Mouse (Mus musculus) lung, postnatal 10 days (tissue): ENCODE measurements around the gene Cyp2d9.
"Not testable (repeated sequence)": the region's sequence is repeated elsewhere in the genome, so short reads cannot be mapped to it uniquely, and the experiment has no call there.

Experiments
- DNase-seq: peaks from one replicate; pipeline ENCODE4 v3.0.0; 2021

Gene Cyp2d9

DNA sequence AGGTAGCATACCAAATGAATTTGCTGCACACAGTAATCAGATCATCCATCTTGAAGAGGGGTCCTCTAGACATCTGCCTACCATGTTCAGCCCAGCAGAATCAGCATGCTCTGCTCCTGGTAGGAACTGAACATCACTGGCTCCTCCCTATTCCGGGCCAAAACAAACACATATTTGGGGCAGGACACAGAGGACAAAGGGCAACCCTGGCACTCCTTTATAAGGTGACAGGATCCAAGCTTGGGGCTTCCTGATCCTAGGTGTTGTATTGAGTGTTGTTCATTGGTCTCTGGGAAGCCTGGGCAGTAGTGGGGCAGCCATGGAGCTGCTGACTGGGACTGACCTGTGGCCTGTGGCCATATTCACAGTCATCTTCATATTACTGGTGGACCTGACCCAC, 18.9 kb downstream of the Cyp2d9 start:
- not testable (repeated sequence) for DNase-seq

DNA sequence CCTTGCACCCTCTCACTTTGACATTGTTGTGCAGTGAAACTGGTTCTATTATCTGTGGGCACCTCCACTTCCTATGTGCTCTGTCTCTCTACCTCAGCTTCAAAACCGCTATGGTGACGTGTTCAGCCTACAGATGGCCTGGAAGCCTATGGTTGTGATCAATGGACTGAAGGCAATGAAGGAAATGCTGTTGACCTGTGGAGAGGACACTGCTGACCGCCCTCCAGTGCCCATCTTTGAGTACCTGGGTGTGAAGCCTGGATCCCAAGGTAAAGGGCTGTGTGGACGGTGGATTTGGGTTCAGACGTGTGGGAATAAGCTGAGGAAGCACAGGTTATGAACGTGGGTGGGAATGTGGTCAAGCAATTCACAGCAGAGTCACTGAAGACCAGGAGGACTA, 20.3 kb downstream of the Cyp2d9 start:
- not testable (repeated sequence) for DNase-seq

DNA sequence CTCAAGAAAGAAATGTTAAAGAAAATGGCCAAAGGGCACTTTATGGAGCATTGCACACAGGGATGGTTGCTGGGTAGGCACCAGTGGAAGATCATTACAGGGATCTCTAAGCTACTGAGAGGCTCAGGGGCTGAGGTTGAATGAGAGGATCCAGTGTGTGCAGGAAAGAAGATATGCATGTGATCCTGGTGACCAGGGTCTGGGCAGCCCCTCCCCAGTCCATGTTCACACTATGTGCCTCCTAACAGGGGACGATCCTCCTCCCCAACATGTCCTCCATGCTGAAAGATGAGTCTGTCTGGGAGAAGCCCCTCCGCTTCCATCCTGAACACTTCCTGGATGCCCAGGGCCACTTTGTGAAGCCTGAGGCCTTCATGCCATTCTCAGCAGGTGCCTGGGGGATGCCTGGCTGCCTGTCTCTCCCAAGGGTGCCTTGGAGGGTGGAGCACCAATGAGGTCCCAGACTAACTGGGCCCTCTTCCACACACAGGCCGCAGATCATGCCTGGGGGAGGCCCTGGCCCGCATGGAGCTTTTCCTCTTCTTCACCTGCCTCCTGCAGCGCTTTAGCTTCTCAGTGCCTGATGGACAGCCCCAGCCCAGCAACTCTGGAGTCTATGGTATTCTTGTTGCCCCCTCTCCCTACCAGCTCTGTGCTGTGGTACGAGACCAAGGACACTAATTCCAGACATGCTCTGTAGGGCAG, 23.0 kb downstream of the Cyp2d9 start:
- not testable (repeated sequence) for DNase-seq

DNA sequence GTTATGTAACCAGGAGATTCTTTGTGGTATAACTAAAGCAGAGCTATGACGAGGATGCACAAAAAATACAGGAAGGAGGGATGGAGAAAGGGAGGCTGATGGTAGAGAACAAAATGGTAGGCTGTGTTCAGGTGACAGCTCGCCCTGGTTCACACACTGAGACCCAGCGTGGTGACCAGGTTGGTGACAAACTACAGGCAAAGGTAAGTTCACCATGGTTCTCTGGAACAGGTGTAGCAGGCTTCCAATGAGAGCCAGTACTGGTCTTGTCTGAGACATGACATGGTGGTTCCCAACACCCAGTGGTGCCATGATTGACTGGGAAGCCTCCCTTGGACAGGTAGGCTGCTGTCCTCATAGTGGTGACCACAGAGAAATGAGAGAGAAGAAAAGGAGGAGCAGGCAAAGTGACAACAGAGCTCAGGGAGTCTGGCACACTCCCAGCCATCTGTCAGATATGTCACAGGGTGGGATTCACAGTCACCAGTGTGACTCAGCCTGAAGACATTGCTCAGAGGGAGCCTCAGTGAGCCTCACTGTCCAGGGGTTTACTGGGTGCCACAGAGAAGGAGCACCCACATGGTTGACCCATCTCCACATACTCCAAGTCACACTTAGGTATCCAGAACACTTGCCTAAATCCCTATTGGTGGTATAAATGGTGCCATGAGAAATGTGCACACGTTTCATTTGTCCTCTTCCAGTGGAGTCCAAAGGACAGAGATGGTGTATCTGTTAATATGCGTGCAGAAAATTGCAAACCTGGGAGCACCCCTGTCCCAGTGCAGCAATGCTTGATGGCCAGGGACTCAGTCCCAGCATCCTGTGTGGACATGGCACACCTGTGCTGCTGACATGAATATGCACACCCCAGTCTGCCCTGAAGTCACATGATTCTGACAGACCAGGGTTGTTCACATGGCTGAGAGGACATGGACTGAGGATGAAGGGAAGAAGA, 24.1 kb downstream of the Cyp2d9 start:
- DNase-seq = no peak

DNA sequence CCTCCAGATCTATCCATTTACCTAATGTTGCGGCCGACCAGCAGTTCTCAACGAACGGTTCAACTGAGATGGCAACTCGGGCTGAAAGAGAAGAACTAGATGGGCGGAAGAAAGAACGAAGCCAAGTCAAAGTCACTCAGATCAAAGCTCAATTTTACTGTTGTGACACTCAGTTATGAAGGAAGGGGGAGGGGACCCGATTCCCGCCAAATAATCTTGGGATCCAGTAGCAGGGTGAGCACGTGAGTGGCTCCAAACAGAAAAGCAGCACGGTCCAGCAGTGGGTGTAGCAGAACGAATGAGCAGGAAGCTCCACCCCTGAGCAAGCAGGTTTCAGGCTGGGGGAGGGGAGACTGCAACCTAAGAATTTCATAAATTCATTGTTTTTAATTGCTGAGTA, 26.0 kb downstream of the Cyp2d9 start:
- DNase-seq = not testable (repeated sequence)

DNA sequence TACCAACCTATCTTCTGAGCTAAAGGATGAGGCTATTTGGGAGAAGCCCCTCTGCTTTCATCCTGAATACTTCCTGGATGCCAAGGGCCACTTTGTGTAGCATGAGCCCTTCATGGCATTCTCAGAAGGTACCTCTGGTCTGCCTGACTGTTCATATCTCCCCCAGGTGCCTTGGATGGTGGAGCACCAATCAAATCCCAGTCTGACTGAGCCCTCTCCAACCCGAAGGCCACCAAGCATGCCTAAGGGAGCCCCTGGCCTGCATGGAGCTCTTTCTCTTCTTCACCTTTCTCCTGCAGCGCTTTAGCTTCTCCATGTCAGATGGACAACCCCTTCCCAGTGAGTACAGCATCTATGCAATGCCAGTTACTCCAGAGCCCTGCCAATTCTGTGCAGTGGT, 31.5 kb downstream of the Cyp2d9 start:
- no peak for DNase-seq

DNA sequence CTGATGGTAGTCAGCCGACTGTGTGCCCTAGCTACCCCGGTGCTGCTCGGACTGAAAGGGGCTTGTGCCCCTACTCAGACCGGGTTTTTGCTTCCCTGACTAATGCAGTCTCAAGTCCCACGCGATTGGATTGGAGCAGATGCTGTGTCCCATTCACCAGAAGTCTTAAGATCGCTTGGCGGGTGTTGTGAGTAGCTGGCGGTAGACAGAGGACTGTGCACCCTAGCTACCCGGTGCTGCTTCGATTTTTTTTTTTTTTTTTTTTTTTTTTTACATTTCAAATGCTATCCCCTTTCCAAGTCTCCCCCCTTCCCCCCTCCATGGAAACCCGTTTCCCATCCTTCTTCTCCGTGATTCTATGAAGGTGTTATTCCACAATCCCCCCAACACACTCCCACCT, 61.0 kb downstream of the Cyp2d9 start:
- not testable (repeated sequence) for DNase-seq
